Mouse (Mus musculus): Measurements from ENCODE around the gene Hs2st1.

DNA sequence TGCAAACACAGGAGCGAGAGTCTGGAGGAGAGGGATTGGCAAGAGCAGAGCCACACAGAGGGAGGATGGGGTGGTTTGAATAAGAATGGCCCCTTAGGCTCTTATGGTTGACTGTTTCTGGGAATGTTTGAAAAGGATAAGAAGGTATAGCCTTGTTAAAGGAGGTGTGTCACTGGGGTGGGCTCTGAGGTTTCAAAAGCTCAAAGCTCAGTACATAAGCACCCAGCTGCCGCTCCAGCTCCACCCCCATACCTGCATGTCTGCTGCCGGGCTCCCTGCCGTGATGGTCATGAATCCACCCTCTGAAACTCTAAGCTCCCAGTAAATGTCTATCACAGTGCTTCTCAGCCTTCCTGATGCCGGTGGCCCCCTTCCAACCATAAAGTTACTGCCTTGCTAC, 40.8 kb upstream of the Hs2st1 start:
- TF ChIP-seq CTCF (conservative IDR thresholded peaks at IDR 0.05; ENCODE audit: insufficient read depth, insufficient read length, low read depth, low read length) (no peak), POLR2A (IDR thresholded peaks at IDR 0.05; ENCODE audit: low read depth, low read length) (no peak)

Data from kidney, adult 2 months (tissue).